ENCODE assay signal across 12 mouse cellular contexts in the genomic region with DNA sequence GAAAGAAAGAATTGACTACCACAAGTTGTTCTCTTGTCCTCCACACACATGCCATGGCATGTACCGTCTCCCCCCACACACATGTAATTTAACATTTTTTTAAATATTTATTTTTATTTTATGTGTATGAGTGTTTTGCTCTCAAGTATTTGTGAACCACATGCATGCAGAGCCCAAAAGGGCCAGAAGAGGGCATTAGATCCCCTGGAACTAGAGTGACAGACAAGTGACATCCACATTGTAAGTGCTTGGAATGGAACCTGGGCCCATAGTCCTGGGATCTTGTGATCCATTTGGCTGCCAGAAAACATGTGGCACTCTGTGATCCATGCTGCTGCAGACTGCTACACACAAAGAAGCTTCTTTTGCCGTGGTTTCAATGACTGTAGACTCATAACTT. TPM values are rescaled to one million over a fixed set of nuclear protein-coding genes. Genes with fewer than 3 reads are reported as not detected.
A peak's percentile ranks its signal among the peaks of the same experiment; 100 is the strongest.
DNase-seq lines count a peak whose midpoint lies in the region; ATAC-seq and TF ChIP-seq lines count a peak whose summit lies in the region.
"Had no signal": no experiment of that assay in that cellular context is flagged by ENCODE, and none has a peak within 500 bp of the region (broad histone marks: within the 10 kb centered on the region; RNA-seq: fewer than 3 reads in every experiment).

No protein-coding gene starts in this region.

- H3K4me3 ChIP-seq in kidney, embryonic 16.5 days (ENCODE audit: low read length): no peak overlapping the region
- H3K4me3 ChIP-seq in ES-E14 (ENCODE audit: insufficient read depth in 1 of 2, low read depth in 1 of 2, low read length in 2 of 2, poor library complexity in 1 of 2, severe bottlenecking in 1 of 2): no peak overlapping the region
- H3K4me3 ChIP-seq: erythroblast, embryonic 14.5 days; limb, embryonic 15.5 days; myocyte had no signal

- H3K36me3 ChIP-seq in kidney, embryonic 16.5 days (ENCODE audit: insufficient read depth, low read length): no peaks in the 10 kb centered on the region
- H3K36me3 ChIP-seq in ES-E14 (ENCODE audit: control insufficient read depth, insufficient read depth, low read length, poor library complexity, severe bottlenecking): no peaks in the 10 kb centered on the region
- H3K36me3 ChIP-seq: limb, embryonic 15.5 days had no signal

- H3K4me2 ChIP-seq in kidney, embryonic 16.5 days (replicated peaks; ENCODE audit: low read depth, low read length): no peak overlapping the region
- H3K4me2 ChIP-seq: limb, embryonic 15.5 days had no signal

- no peak overlapping the region for H3K27ac ChIP-seq in kidney, embryonic 16.5 days (ENCODE audit: low read length)
- H3K27ac ChIP-seq in ES-E14 (ENCODE audit: insufficient read depth, low read depth, low read length, poor library complexity, severe bottlenecking): no peak overlapping the region
- H3K27ac ChIP-seq: limb, embryonic 15.5 days had no signal

- no peaks in the 10 kb centered on the region for H3K4me1 ChIP-seq in kidney, embryonic 16.5 days (ENCODE audit: insufficient read depth, low read length)
- no peaks in the 10 kb centered on the region for H3K4me1 ChIP-seq in ES-E14 (ENCODE audit: control insufficient read depth in 2 of 2, insufficient read depth in 2 of 2, low read length in 2 of 2, poor library complexity in 1 of 2)
- H3K4me1 ChIP-seq: limb, embryonic 15.5 days had no signal

- no peak overlapping the region for H3K9ac ChIP-seq in kidney, embryonic 16.5 days (replicated peaks; ENCODE audit: low read length)
- H3K9ac ChIP-seq in ES-E14 (ENCODE audit: insufficient read depth, low read depth, low read length, poor library complexity, severe bottlenecking): no peak overlapping the region
- H3K9ac ChIP-seq: limb, embryonic 15.5 days had no signal

- in situ Hi-C loops in ES-E14 (cut with MboI; ENCODE audit: low sequenced_read_pairs in 2 of 2, unreplicated experiment in 2 of 2): loop anchor here in 1 of 2 experiments (10.0 kb wide), 1 partner anchor 290 kb away; no protein-coding TSS in a partner anchor

- WGBS in kidney, embryonic 16.5 days: 67% methylated on average over 2 of the region's 2 CpGs

- H3K9me3 ChIP-seq in kidney, embryonic 16.5 days (ENCODE audit: low read length): no peaks in the 10 kb centered on the region
- no peaks in the 10 kb centered on the region for H3K9me3 ChIP-seq in ES-E14 (ENCODE audit: control insufficient read depth, insufficient read depth, low read depth, low read length)
- H3K9me3 ChIP-seq: limb, embryonic 15.5 days had no signal

- DNase-seq in kidney, adult 9 months: peak; percentile 25
- peak; percentile 11 for DNase-seq in ES-E14 (ENCODE audit: low read depth, low spot score)
- DNase-seq in spleen, postnatal 4 days (ENCODE audit: low spot score in 2 of 2): peak; percentile 14 to 65
- no peak for DNase-seq in right cerebral cortex, adult 18-20 months
- DNase-seq in cerebellum, postnatal 36 days: no peak

- ATAC-seq in kidney, embryonic 16.5 days (ENCODE audit: low FRiP score, low TSS enrichment): no peak
- ATAC-seq in erythroblast, adult 5-6 weeks (replicated peaks; ENCODE audit: low FRiP score, poor library complexity, severe bottlenecking): 0 out of 2 replicates have a peak, but pooled peaks have one; percentile 57
- ATAC-seq in inflammation-experienced regulatory T-cells, adult 6 months: no peak

- peaks cover 10% of the 10 kb centered on the region; the same call in 1 of the 2 replicates for H3K27me3 ChIP-seq in kidney, embryonic 16.5 days (ENCODE audit: insufficient read depth, low read length)
- H3K27me3 ChIP-seq: limb, embryonic 15.5 days had no signal

TF ChIP-seq in ES-E14, 5 proteins besides CTCF, POLR2A, EP300 and RAD21:
- TF ChIP-seq CHD2 (IDR thresholded peaks at IDR 0.05; ENCODE audit: low read depth, low read length): no peak
- no peak for TF ChIP-seq ZNF384 (IDR thresholded peaks at IDR 0.05; ENCODE audit: low read depth, low read length)
- no peak for TF ChIP-seq ZC3H11A (IDR thresholded peaks at IDR 0.05; ENCODE audit: borderline replicate concordance, low read depth, low read length)
- TF ChIP-seq MAFK (IDR thresholded peaks at IDR 0.05; ENCODE audit: insufficient read depth, low read depth, low read length): no peak
- TF ChIP-seq HCFC1 (IDR thresholded peaks at IDR 0.05; ENCODE audit: borderline replicate concordance, insufficient read depth, low read length): no peak

RNA-seq across cellular contexts. Expression of a gene that starts 2.3 kb away (rescaled TPM):
- not detected in 2 replicates for polyA plus RNA-seq in kidney, embryonic 16.5 days (2015; fragmentation: Nextera tagmentation; extraction: Ambion mirVana)
- total RNA-seq in ES-E14 (2012; rRNA removed): not detected in 2 replicates
- total RNA-seq in erythroblast, adult 5-6 weeks (2015; ENCODE audit: low replicate concordance): not detected in 2 replicates
- total RNA-seq in erythroblast, adult 5-6 weeks (2017; ENCODE audit: low replicate concordance): not detected in 2 replicates
- polyA plus RNA-seq in inflammation-experienced regulatory T-cells, adult 6 months (2017; shearing (Covaris generic)): not detected
- polyA plus RNA-seq: erythroblast, embryonic 14.5 days; heart, embryonic 16.5 days; limb, embryonic 15.5 days; myocyte had no signal

RNA-seq across cellular contexts. Expression of a gene that starts 10.2 kb away (rescaled TPM):
- polyA plus RNA-seq in kidney, embryonic 16.5 days (2015; fragmentation: Nextera tagmentation; extraction: Ambion mirVana): 10.0 and 10.3 TPM in 2 replicates
- total RNA-seq in ES-E14 (2012; rRNA removed): 9.6 and 10.4 TPM in 2 replicates
- total RNA-seq in erythroblast, adult 5-6 weeks (2015; ENCODE audit: low replicate concordance): 8.5 and 9.4 TPM in 2 replicates
- 7.2 and 11.4 TPM in 2 replicates for total RNA-seq in erythroblast, adult 5-6 weeks (2017; ENCODE audit: low replicate concordance)
- polyA plus RNA-seq in inflammation-experienced regulatory T-cells, adult 6 months (2017; shearing (Covaris generic)): 10 to 100 TPM; 11.5 to 22.5 (median 20.6) TPM

RNA-seq across cellular contexts. Expression of a gene that starts 42.7 kb away (rescaled TPM):
- not detected in 2 replicates for polyA plus RNA-seq in kidney, embryonic 16.5 days (2015; fragmentation: Nextera tagmentation; extraction: Ambion mirVana)
- total RNA-seq in ES-E14 (2012; rRNA removed): not detected in 2 replicates
- total RNA-seq in erythroblast, adult 5-6 weeks (2015; ENCODE audit: low replicate concordance): not detected in 2 replicates
- total RNA-seq in erythroblast, adult 5-6 weeks (2017; ENCODE audit: low replicate concordance): not detected in 2 replicates
- not detected for polyA plus RNA-seq in inflammation-experienced regulatory T-cells, adult 6 months (2017; shearing (Covaris generic))
- polyA plus RNA-seq: erythroblast, embryonic 14.5 days; heart, embryonic 16.5 days; limb, embryonic 15.5 days; myocyte had no signal

RNA-seq across cellular contexts. Expression of a gene that starts 52.1 kb away (rescaled TPM):
- polyA plus RNA-seq in kidney, embryonic 16.5 days (2015; fragmentation: Nextera tagmentation; extraction: Ambion mirVana): 0.06 and 0.23 TPM in 2 replicates
- total RNA-seq in ES-E14 (2012; rRNA removed): 0.42 and 0.89 TPM in 2 replicates
- total RNA-seq in erythroblast, adult 5-6 weeks (2015; ENCODE audit: low replicate concordance): not detected in 2 replicates
- total RNA-seq in erythroblast, adult 5-6 weeks (2017; ENCODE audit: low replicate concordance): not detected in 2 replicates
- 1 to 10 TPM; 3.3 to 4.3 (median 4.0) TPM for polyA plus RNA-seq in inflammation-experienced regulatory T-cells, adult 6 months (2017; shearing (Covaris generic))
- polyA plus RNA-seq: erythroblast, embryonic 14.5 days; myocyte had no signal

Comparison
In these comparisons a context has a peak if more than half of its experiments do, and no peak if none do; other contexts are left out.
1. DNase-seq: peak in kidney, adult 9 months (single experiment), ES-E14 (single experiment) and spleen, postnatal 4 days (2 of 2); none in right cerebral cortex, adult 18-20 months (single experiment) and cerebellum, postnatal 36 days (0 of 2).